20 mouse cellular contexts compared by ENCODE assay signal in genomic region chr8:119819316-119819715, GRCm38 (mm10). TPM values are rescaled to one million over a fixed set of nuclear protein-coding genes. Genes with fewer than 3 reads are reported as not detected.
A peak's percentile ranks its signal among the peaks of the same experiment; 100 is the strongest.
DNase-seq lines count a peak whose midpoint lies in the region; ATAC-seq and TF ChIP-seq lines count a peak whose summit lies in the region.
"Had no signal": no experiment of that assay in that cellular context is flagged by ENCODE, and none has a peak within 500 bp of the region (broad histone marks: within the 10 kb centered on the region; RNA-seq: fewer than 3 reads in every experiment).

No protein-coding gene starts in this region.

- peaks cover 27% of the 10 kb centered on the region for H3K4me1 ChIP-seq in kidney, embryonic 15.5 days
- peaks cover 15% of the 10 kb centered on the region for H3K4me1 ChIP-seq in cerebellum, adult 2 months (ENCODE audit: control insufficient read depth, insufficient read depth, low read length)
- peaks cover 50% of the 10 kb centered on the region for H3K4me1 ChIP-seq in embryonic facial prominence, embryonic 10.5 days
- H3K4me1 ChIP-seq in heart, adult 2 months (ENCODE audit: control insufficient read depth, insufficient read depth, low read length), result no peaks in the 10 kb centered on the region

- no peak overlapping the region for H3K9ac ChIP-seq in kidney, embryonic 15.5 days
- H3K9ac ChIP-seq in heart, adult 2 months (ENCODE audit: low read depth, low read length), result no peak overlapping the region
- H3K9ac ChIP-seq: embryonic facial prominence, embryonic 15.5 days; forebrain, embryonic 12.5 days; heart, embryonic 15.5 days; liver, postnatal 0 days; midbrain, embryonic 15.5 days had no signal

- H3K4me2 ChIP-seq in kidney, embryonic 15.5 days, result no peak overlapping the region
- H3K4me2 ChIP-seq: embryonic facial prominence, embryonic 15.5 days; forebrain, embryonic 12.5 days; heart, embryonic 15.5 days; midbrain, embryonic 15.5 days had no signal

- TF ChIP-seq POLR2A in cerebellum, adult 2 months (IDR thresholded peaks at IDR 0.05; ENCODE audit: borderline replicate concordance, insufficient read depth, low read length), result no peak
- TF ChIP-seq POLR2A in heart, adult 2 months (IDR thresholded peaks at IDR 0.05; ENCODE audit: insufficient read depth, low read depth, low read length), result no peak

- peaks cover 47% of the 10 kb centered on the region for H3K36me3 ChIP-seq in kidney, embryonic 15.5 days
- H3K36me3 ChIP-seq in embryonic facial prominence, embryonic 10.5 days (replicated peaks), result peaks cover 73% of the 10 kb centered on the region
- H3K36me3 ChIP-seq in heart, adult 2 months (ENCODE audit: control insufficient read depth, insufficient read depth, low read length), result no peaks in the 10 kb centered on the region
- H3K36me3 ChIP-seq: G1E had no signal

- H3K4me3 ChIP-seq in kidney, embryonic 15.5 days (replicated peaks), result no peak overlapping the region
- H3K4me3 ChIP-seq in cerebellum, adult 2 months (replicated peaks; ENCODE audit: insufficient read depth, low read depth, low read length), result no peak overlapping the region
- no peak overlapping the region for H3K4me3 ChIP-seq in embryonic facial prominence, embryonic 10.5 days
- no peak overlapping the region for H3K4me3 ChIP-seq in heart, adult 2 months
- H3K4me3 ChIP-seq: embryonic facial prominence, embryonic 15.5 days; forebrain, embryonic 12.5 days; gastrocnemius, adult 2 months; heart, embryonic 15.5 days; left cerebral cortex, adult 2 months; midbrain, embryonic 15.5 days had no signal

- WGBS in kidney, embryonic 15.5 days, result 85% methylated on average over 7 of the region's 7 CpGs
- 12% methylated on average over 7 of the region's 7 CpGs for WGBS in cerebellum, adult 2 months
- WGBS in embryonic facial prominence, embryonic 10.5 days, result 81% methylated on average over 7 of the region's 7 CpGs
- 77% methylated on average over 7 of the region's 7 CpGs for WGBS in heart, adult 2 months

- DNase-seq in kidney, adult 11 months, result peak; percentile 79
- peak; percentile 55 to 68 for DNase-seq in cerebellum, adult 2 months
- no peak for DNase-seq in embryonic facial prominence, embryonic 10.5 days (ENCODE audit: low spot score)
- peak; percentile 76 for DNase-seq in kidney, postnatal 14 days
- no peak for DNase-seq in heart, adult 2 months
- no peak for DNase-seq in lung, postnatal 4 days
- DNase-seq: adrenal gland, postnatal 10 days; gastrocnemius, adult 2 months; liver, postnatal 0 days; right cerebral cortex, postnatal 25 days; thymus, adult 18-20 months had no signal

- intact Hi-C loops in heart, adult 2 months (cut with DNase I), result no loop called here

- no peaks in the 10 kb centered on the region for H3K9me3 ChIP-seq in kidney, embryonic 15.5 days (replicated peaks)
- H3K9me3 ChIP-seq in embryonic facial prominence, embryonic 10.5 days, result no peaks in the 10 kb centered on the region
- H3K9me3 ChIP-seq: embryonic facial prominence, embryonic 15.5 days; forebrain, embryonic 12.5 days; G1E; heart, embryonic 15.5 days; midbrain, embryonic 15.5 days had no signal

- no peak for ATAC-seq in kidney, embryonic 15.5 days (replicated peaks; ENCODE audit: low FRiP score)
- ATAC-seq: inflammation-experienced regulatory T-cells, adult 6 months; liver, postnatal 0 days; midbrain, embryonic 15.5 days had no signal

- no peak overlapping the region for H3K27ac ChIP-seq in kidney, embryonic 15.5 days
- H3K27ac ChIP-seq in cerebellum, adult 2 months (ENCODE audit: insufficient read depth, low read length), result peak overlapping the region; percentile 4
- peak overlapping the region; percentile 35; the same call in 1 of the 2 replicates for H3K27ac ChIP-seq in embryonic facial prominence, embryonic 10.5 days (replicated peaks)
- H3K27ac ChIP-seq in heart, adult 2 months, result no peak overlapping the region
- H3K27ac ChIP-seq: embryonic facial prominence, embryonic 15.5 days; forebrain, embryonic 12.5 days; gastrocnemius, adult 2 months; heart, embryonic 15.5 days; left cerebral cortex, adult 2 months; macrophage; midbrain, embryonic 15.5 days had no signal

- no peak for TF ChIP-seq EP300 in heart, adult 2 months (IDR thresholded peaks at IDR 0.05; ENCODE audit: insufficient read depth, low read depth, low read length)

- no peak for TF ChIP-seq CTCF in cerebellum, adult 2 months (IDR thresholded peaks at IDR 0.05; ENCODE audit: borderline replicate concordance, insufficient read depth, low read depth, low read length)
- TF ChIP-seq CTCF in heart, adult 2 months (IDR thresholded peaks at IDR 0.05), result no peak

- H3K27me3 ChIP-seq in kidney, embryonic 15.5 days, result no peaks in the 10 kb centered on the region
- H3K27me3 ChIP-seq in cerebellum, adult 2 months (ENCODE audit: control insufficient read depth, insufficient read depth, low read length), result no peaks in the 10 kb centered on the region
- H3K27me3 ChIP-seq in embryonic facial prominence, embryonic 10.5 days (replicated peaks; ENCODE audit: low read depth, poor library complexity, severe bottlenecking), result no peaks in the 10 kb centered on the region
- H3K27me3 ChIP-seq in heart, adult 2 months (ENCODE audit: control insufficient read depth, insufficient read depth, low read length), result no peaks in the 10 kb centered on the region
- H3K27me3 ChIP-seq: embryonic facial prominence, embryonic 15.5 days; forebrain, embryonic 12.5 days; heart, embryonic 15.5 days; midbrain, embryonic 15.5 days had no signal

- H3K79me2 ChIP-seq in heart, adult 2 months (replicated peaks; ENCODE audit: control insufficient read depth, insufficient read depth, low read length), result no peaks in the 10 kb centered on the region

RNA-seq across cellular contexts. Expression of gene Cotl1, which starts 21.0 kb away (rescaled TPM):
- polyA plus RNA-seq in kidney, embryonic 15.5 days (2015; fragmentation: Nextera tagmentation; extraction: Ambion mirVana), result 99.2 and 138 TPM in 2 replicates
- polyA plus RNA-seq in cerebellum, adult 2 months (2012; rRNA removed), result 149 and 156 TPM in 2 replicates
- 137 and 149 TPM in 2 replicates for polyA plus RNA-seq in embryonic facial prominence, embryonic 10.5 days (2016; fragmentation: Nextera tagmentation; extraction: Ambion mirVana)
- 10 to 100 TPM; 17.5 to 20.4 TPM for total RNA-seq in heart, adult 2 months (2021)
- 16.5 and 23.2 TPM in 2 replicates for polyA plus RNA-seq in heart, adult 2 months (2012; rRNA removed)

RNA-seq across cellular contexts. Expression of gene Tldc1, which starts 41.1 kb away (rescaled TPM):
- polyA plus RNA-seq in kidney, embryonic 15.5 days (2015; fragmentation: Nextera tagmentation; extraction: Ambion mirVana), result 14.9 and 15.0 TPM in 2 replicates
- 10.8 and 11.0 TPM in 2 replicates for polyA plus RNA-seq in cerebellum, adult 2 months (2012; rRNA removed)
- 12.8 and 14.5 TPM in 2 replicates for polyA plus RNA-seq in embryonic facial prominence, embryonic 10.5 days (2016; fragmentation: Nextera tagmentation; extraction: Ambion mirVana)
- 10 to 100 TPM; 11.3 TPM for total RNA-seq in heart, adult 2 months (2021)
- polyA plus RNA-seq in heart, adult 2 months (2012; rRNA removed), result 14.6 and 15.6 TPM in 2 replicates

RNA-seq across cellular contexts. Expression of gene Klhl36, which starts 42.8 kb away (rescaled TPM):
- polyA plus RNA-seq in kidney, embryonic 15.5 days (2015; fragmentation: Nextera tagmentation; extraction: Ambion mirVana), result 16.7 and 18.4 TPM in 2 replicates
- polyA plus RNA-seq in cerebellum, adult 2 months (2012; rRNA removed), result 12.7 and 15.3 TPM in 2 replicates
- polyA plus RNA-seq in embryonic facial prominence, embryonic 10.5 days (2016; fragmentation: Nextera tagmentation; extraction: Ambion mirVana), result 10.4 and 11.3 TPM in 2 replicates
- total RNA-seq in heart, adult 2 months (2021), result 1 to 10 TPM; 2.6 to 2.7 TPM
- 5.7 and 6.0 TPM in 2 replicates for polyA plus RNA-seq in heart, adult 2 months (2012; rRNA removed)

Comparison
In these comparisons a context has a peak if more than half of its experiments do, and no peak if none do; other contexts are left out.
1. DNase-seq: peak in kidney, adult 11 months (single experiment), cerebellum, adult 2 months (2 of 2) and kidney, postnatal 14 days (single experiment); none in embryonic facial prominence, embryonic 10.5 days (single experiment), heart, adult 2 months (0 of 2) and lung, postnatal 4 days (0 of 2).
2. H3K27ac ChIP-seq: peak in cerebellum, adult 2 months (single experiment) and embryonic facial prominence, embryonic 10.5 days (single experiment); none in kidney, embryonic 15.5 days (single experiment) and heart, adult 2 months (single experiment).